Mouse (Mus musculus) stomach, postnatal 0 days (tissue): Measurements from ENCODE around the gene Dusp8.
"Not testable (repeated sequence)": the region's sequence is repeated elsewhere in the genome, so short reads cannot be mapped to it uniquely, and the experiment has no call there.

ENCODE experiments used
- CTCF ChIP-seq: IDR thresholded peaks from 2 replicates; pipeline ENCODE4 v1.5.1; 2016; ENCODE audit warnings: antibody characterized with exemption, low read depth, mild to moderate bottlenecking, moderate library complexity
- EP300 ChIP-seq: optimal IDR thresholded peaks from 2 replicates; pipeline ENCODE3; 2016; ENCODE audit warnings: antibody characterized with exemption

DNA sequence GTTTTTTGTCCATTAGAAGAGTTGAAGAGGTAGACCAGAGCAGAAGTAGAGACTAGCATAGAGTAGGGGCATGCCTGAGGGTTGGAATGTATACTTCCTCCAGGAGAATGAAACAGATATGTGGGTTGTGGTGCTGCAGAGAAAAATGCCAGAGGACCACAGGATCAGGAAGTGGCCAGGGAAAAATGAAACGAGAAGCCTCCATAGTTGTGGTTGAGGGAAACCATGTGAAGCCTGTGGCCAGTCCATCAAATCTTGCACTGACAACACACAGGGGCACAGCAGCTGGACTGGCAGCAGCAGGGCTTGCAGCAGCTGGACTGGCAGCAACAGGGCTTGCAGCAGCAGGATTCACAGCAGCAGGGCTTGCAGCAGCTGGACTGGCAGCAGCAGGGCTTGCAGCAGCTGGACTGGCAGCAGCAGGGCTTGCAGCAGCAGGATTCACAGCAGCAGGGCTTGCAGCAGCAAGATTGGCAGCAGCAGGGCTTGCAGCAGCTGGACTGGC lies 47.9 kb upstream of the Dusp8 start:
- not testable (repeated sequence) for TF ChIP-seq CTCF, EP300
